13 mouse cellular contexts compared by ENCODE assay signal in the genomic region with DNA sequence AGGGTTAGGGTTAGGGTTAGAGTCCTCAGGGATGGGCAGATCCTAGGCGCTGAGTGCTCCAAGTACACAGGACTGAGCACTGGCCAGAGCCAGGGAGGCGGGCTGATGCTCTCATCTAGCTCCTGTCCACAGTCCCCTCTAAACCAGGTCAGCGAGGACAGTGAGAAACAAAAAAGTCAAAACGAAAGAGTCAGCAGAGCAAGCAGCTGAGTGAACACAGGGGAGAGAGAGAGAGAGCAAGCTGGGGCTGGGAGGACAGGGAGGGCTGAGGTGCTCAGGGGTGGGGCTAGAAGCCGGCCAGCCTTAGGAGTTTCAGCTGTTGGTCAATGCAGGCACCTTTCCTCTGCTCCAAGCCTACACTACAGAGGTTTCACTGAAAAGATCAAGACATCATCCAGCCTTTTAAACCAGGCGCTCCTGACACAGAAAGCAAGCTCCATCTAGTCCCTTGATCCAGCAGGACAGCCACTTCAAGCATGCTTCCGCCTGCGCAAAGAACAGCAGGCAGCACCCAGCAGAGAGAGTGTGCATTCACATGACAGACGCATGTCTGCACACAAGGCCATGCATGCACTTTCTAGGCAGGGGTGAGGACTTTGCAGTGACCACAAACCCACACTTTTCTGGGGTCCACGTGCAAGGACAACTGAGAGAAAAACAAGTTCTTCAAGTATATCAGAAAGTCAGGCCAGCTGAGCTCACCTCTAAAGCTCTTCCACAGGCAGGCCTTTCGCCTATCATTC. TPM values are rescaled to one million over a fixed set of nuclear protein-coding genes. Genes with fewer than 3 reads are reported as not detected.
DNase-seq lines count a peak whose midpoint lies in the region; ATAC-seq and TF ChIP-seq lines count a peak whose summit lies in the region.
"Had no signal": no experiment of that assay in that cellular context is flagged by ENCODE, and none has a peak within 500 bp of the region (broad histone marks: within the 10 kb centered on the region; RNA-seq: fewer than 3 reads in every experiment).

No protein-coding gene starts in this region.

- 55% methylated on average over 11 of the region's 11 CpGs for WGBS in kidney, embryonic 14.5 days
- 78% methylated on average over 11 of the region's 11 CpGs for WGBS in bone marrow, adult 2 months
- 61% methylated on average over 11 of the region's 11 CpGs for WGBS in liver, embryonic 12.5 days (ENCODE audit: insufficient replicate concordance)

- ATAC-seq in kidney, embryonic 14.5 days (ENCODE audit: low FRiP score, low TSS enrichment): no peak
- ATAC-seq in liver, embryonic 12.5 days: no peak

- H3K4me3 ChIP-seq in kidney, embryonic 14.5 days (ENCODE audit: low read length): no peak overlapping the region
- H3K4me3 ChIP-seq in CH12.LX (replicated peaks in 1 of 3; ENCODE audit: low read depth in 2 of 3, low read length in 2 of 3, poor library complexity in 1 of 3): peak overlapping the region; percentile 11 to 31 (median 26)
- H3K4me3 ChIP-seq in bone marrow, adult 2 months (replicated peaks; ENCODE audit: control insufficient read depth, low read depth, low read length): peak overlapping the region; percentile 60
- peak overlapping the region; percentile 98 for H3K4me3 ChIP-seq in liver, embryonic 12.5 days
- H3K4me3 ChIP-seq: embryonic facial prominence, embryonic 15.5 days; lung, embryonic 15.5 days had no signal

- H3K4me1 ChIP-seq in kidney, embryonic 14.5 days (ENCODE audit: control insufficient read depth, insufficient read depth, low read length): peaks cover 5% of the 10 kb centered on the region
- H3K4me1 ChIP-seq in CH12.LX (ENCODE audit: control insufficient read depth in 1 of 2, insufficient read depth in 2 of 2): peaks cover 26 to 70% of the 10 kb centered on the region in 2 experiments
- H3K4me1 ChIP-seq in bone marrow, adult 2 months (ENCODE audit: control insufficient read depth, insufficient read depth, low read length): peaks cover 2% of the 10 kb centered on the region
- H3K4me1 ChIP-seq in liver, embryonic 12.5 days: peaks cover 84% of the 10 kb centered on the region

- H3K79me2 ChIP-seq in CH12.LX (replicated peaks; ENCODE audit: control insufficient read depth, extremely low read depth, insufficient read depth, poor library complexity, severe bottlenecking): peaks cover 57% of the 10 kb centered on the region

- no peak overlapping the region for H3K27ac ChIP-seq in kidney, embryonic 14.5 days (ENCODE audit: low read depth, low read length)
- H3K27ac ChIP-seq in CH12.LX (ENCODE audit: insufficient read depth, low read depth): peak overlapping the region; percentile 41
- H3K27ac ChIP-seq in bone marrow, adult 2 months (ENCODE audit: control insufficient read depth, insufficient read depth, low read depth, low read length, poor library complexity): peak overlapping the region; percentile 6; the same call in 1 of the 2 replicates
- peak overlapping the region; percentile 100 for H3K27ac ChIP-seq in liver, embryonic 12.5 days
- H3K27ac ChIP-seq: embryonic facial prominence, embryonic 15.5 days; lung, embryonic 15.5 days had no signal

- dilution Hi-C loops in CH12.LX (cut with MboI; ENCODE audit: extremely low pct_ligation_motif_present, extremely low pct_unique_long_range_greater_than_20kb, low sequenced_read_pairs): no loop called here

- H3K36me3 ChIP-seq in kidney, embryonic 14.5 days (ENCODE audit: control insufficient read depth, insufficient read depth, low read length): no peaks in the 10 kb centered on the region
- H3K36me3 ChIP-seq in CH12.LX (replicated peaks in 1 of 2; ENCODE audit: control insufficient read depth in 1 of 2, insufficient read depth in 1 of 2, low read length in 1 of 2): peaks cover 0 to 1% of the 10 kb centered on the region in 2 experiments
- peaks cover 7% of the 10 kb centered on the region for H3K36me3 ChIP-seq in liver, embryonic 12.5 days
- H3K36me3 ChIP-seq: embryonic facial prominence, embryonic 15.5 days; lung, embryonic 15.5 days had no signal

- TF ChIP-seq EP300 in CH12.LX (IDR thresholded peaks at IDR 0.05; ENCODE audit: low read length): peak; percentile 65

- no peaks in the 10 kb centered on the region for H3K9me3 ChIP-seq in kidney, embryonic 14.5 days (ENCODE audit: control insufficient read depth, low read length)
- H3K9me3 ChIP-seq in CH12.LX (replicated peaks; ENCODE audit: low read length): no peaks in the 10 kb centered on the region
- H3K9me3 ChIP-seq in liver, embryonic 12.5 days (replicated peaks): no peaks in the 10 kb centered on the region
- H3K9me3 ChIP-seq: embryonic facial prominence, embryonic 15.5 days; lung, embryonic 15.5 days had no signal

- in situ Hi-C loops in CH12.LX (cut with MboI; ENCODE audit: low pct_ligation_motif_present, low pct_unique_long_range_greater_than_20kb, low sequenced_read_pairs): loop anchor here (5.0 kb wide), 1 partner anchor 63 kb away; no protein-coding TSS in a partner anchor

- no peak; the same call in 1 of the 2 replicates for TF ChIP-seq RAD21 in CH12.LX (IDR thresholded peaks at IDR 0.05; ENCODE audit: low read depth, low read length)

- no peak overlapping the region for H3K4me2 ChIP-seq in kidney, embryonic 14.5 days (replicated peaks; ENCODE audit: low read depth, low read length)
- peak overlapping the region; percentile 46 for H3K4me2 ChIP-seq in CH12.LX (ENCODE audit: insufficient read depth, low read depth, poor library complexity, severe bottlenecking)
- peak overlapping the region; percentile 94 for H3K4me2 ChIP-seq in liver, embryonic 12.5 days
- H3K4me2 ChIP-seq: embryonic facial prominence, embryonic 15.5 days; lung, embryonic 15.5 days had no signal

- H3K9ac ChIP-seq in kidney, embryonic 14.5 days (ENCODE audit: low read depth, low read length): no peak overlapping the region
- H3K9ac ChIP-seq in CH12.LX (ENCODE audit: insufficient read depth, low read depth): peak overlapping the region; percentile 75; the same call in 1 of the 2 replicates
- H3K9ac ChIP-seq in liver, embryonic 12.5 days: peak overlapping the region; percentile 98
- H3K9ac ChIP-seq: embryonic facial prominence, embryonic 15.5 days; lung, embryonic 15.5 days had no signal

- no peak for TF ChIP-seq CTCF in CH12.LX (conservative IDR thresholded peaks at IDR 0.05 in 1 of 2, IDR thresholded peaks at IDR 0.05 in 1 of 2; ENCODE audit: low read depth in 2 of 2, low read length in 2 of 2)
- no peak for TF ChIP-seq CTCF in bone marrow, adult 2 months (IDR thresholded peaks at IDR 0.05; ENCODE audit: control insufficient read depth, insufficient read depth, low read length)

- TF ChIP-seq POLR2A in CH12.LX (IDR thresholded peaks at IDR 0.05; ENCODE audit: low read depth, low read length): no peak
- no peak for TF ChIP-seq POLR2A in bone marrow, adult 2 months (IDR thresholded peaks at IDR 0.05; ENCODE audit: borderline replicate concordance, control insufficient read depth, low read depth, low read length)

- H3K27me3 ChIP-seq in kidney, embryonic 14.5 days (ENCODE audit: control insufficient read depth, insufficient read depth, low read length): peaks cover 23% of the 10 kb centered on the region
- H3K27me3 ChIP-seq in CH12.LX (replicated peaks): peaks cover 3% of the 10 kb centered on the region
- H3K27me3 ChIP-seq in liver, embryonic 12.5 days (replicated peaks): peaks cover 26% of the 10 kb centered on the region

- peak; percentile 18 for DNase-seq in kidney, adult 18-20 months
- DNase-seq in CH12.LX (ENCODE audit: extremely low read depth): peak; percentile 19
- DNase-seq in right cerebral cortex, postnatal 4 days: no peak
- no peak for DNase-seq in c-Kit-positive CD71-positive TER-119-positive erythroid progenitor cells, embryonic 14.5 days (ENCODE audit: low spot score)
- DNase-seq in cerebellum, postnatal 36 days: no peak
- DNase-seq: adrenal gland, adult 8-10 months; cerebellum, adult 8-10 months; right cerebral cortex, postnatal 25 days had no signal

TF ChIP-seq in CH12.LX, 34 proteins besides CTCF, POLR2A, EP300 and RAD21 (continues in another document):
- no peak for TF ChIP-seq E2F4 (IDR thresholded peaks at IDR 0.05; ENCODE audit: insufficient replicate concordance, low read depth, low read length)
- no peak for TF ChIP-seq ZNF384 (IDR thresholded peaks at IDR 0.05; ENCODE audit: low read depth, low read length)
- peak; percentile 71; the same call in 1 of the 2 replicates for TF ChIP-seq TCF12 (IDR thresholded peaks at IDR 0.05; ENCODE audit: low read depth, low read length)
- no peak for TF ChIP-seq UBTF (IDR thresholded peaks at IDR 0.05; ENCODE audit: low read depth, low read length)
- no peak for TF ChIP-seq TBP (conservative IDR thresholded peaks at IDR 0.05; ENCODE audit: low read depth, low read length)
- TF ChIP-seq KAT2A (IDR thresholded peaks at IDR 0.05; ENCODE audit: insufficient replicate concordance, low read length): no peak
- TF ChIP-seq MXI1 (IDR thresholded peaks at IDR 0.05; ENCODE audit: low read depth, low read length): peak; percentile 59
- TF ChIP-seq ZC3H11A (IDR thresholded peaks at IDR 0.05; ENCODE audit: low read depth, low read length): no peak
- TF ChIP-seq IRF4 (IDR thresholded peaks at IDR 0.05; ENCODE audit: low read depth, low read length): peak; percentile 97
- peak; percentile 30; the same call in 1 of the 2 replicates for TF ChIP-seq JUN (IDR thresholded peaks at IDR 0.05; ENCODE audit: insufficient read depth, low read depth, low read length)
- peak; percentile 18; the same call in 1 of the 2 replicates for TF ChIP-seq MAX (IDR thresholded peaks at IDR 0.05; ENCODE audit: low read length)
- 0 out of 2 replicates have a peak, but pooled peaks have one; percentile 60 for TF ChIP-seq CHD1 (IDR thresholded peaks at IDR 0.05; ENCODE audit: low read depth, low read length)
- no peak for TF ChIP-seq NRF1 (IDR thresholded peaks at IDR 0.05; ENCODE audit: low read depth, low read length)
- 0 out of 2 replicates have a peak, but pooled peaks have one; percentile 11 for TF ChIP-seq MYC (IDR thresholded peaks at IDR 0.05; ENCODE audit: low read depth, low read length)
- no peak for TF ChIP-seq HCFC1 (IDR thresholded peaks at IDR 0.05; ENCODE audit: low read depth, low read length)
- TF ChIP-seq MEF2A (IDR thresholded peaks at IDR 0.05; ENCODE audit: borderline replicate concordance, low read depth, low read length): peak; percentile 65; the same call in 1 of the 2 replicates
- no peak for TF ChIP-seq NELFE (IDR thresholded peaks at IDR 0.05; ENCODE audit: low read depth, low read length)
- TF ChIP-seq BHLHE40 (IDR thresholded peaks at IDR 0.05; ENCODE audit: low read depth, low read length): peak; percentile 72
- TF ChIP-seq ELF1 (IDR thresholded peaks at IDR 0.05; ENCODE audit: low read depth, low read length): no peak

RNA-seq across cellular contexts. Expression of gene Tent5c, which starts 3.6 kb away (rescaled TPM):
- 1.8 and 5.7 TPM in 2 replicates for polyA plus RNA-seq in kidney, embryonic 14.5 days (2014; fragmentation: Nextera tagmentation; extraction: Ambion mirVana)
- total RNA-seq in CH12.LX (2012; rRNA removed) (12.3 and 18.6 TPM in 2 replicates), CH12.LX (2014; rRNA removed) (9.5 and 10.6 TPM in 2 replicates)
- 16.0 and 18.7 TPM in 2 replicates for polyA plus RNA-seq in CH12.LX (2012; ENCODE audit: insufficient read length, low read depth)
- polyA plus RNA-seq in bone marrow, adult 2 months (2011; ENCODE audit: insufficient read depth, insufficient read length, low replicate concordance, missing spikeins): 151 and 236 TPM in 2 replicates
- polyA plus RNA-seq in liver, embryonic 12.5 days (2016; fragmentation: Nextera tagmentation; extraction: Ambion mirVana): 59.8 and 63.3 TPM in 2 replicates

Comparison
In these comparisons a context has a peak if more than half of its experiments do, and no peak if none do; other contexts are left out.
1. DNase-seq: peak in kidney, adult 18-20 months (single experiment) and CH12.LX (single experiment); none in right cerebral cortex, postnatal 4 days (single experiment), c-Kit-positive CD71-positive TER-119-positive erythroid progenitor cells, embryonic 14.5 days (single experiment) and cerebellum, postnatal 36 days (0 of 2).